Mouse (Mus musculus) limb, embryonic 13.5 days (tissue): ENCODE measurements at regions not wholly inside any gene's neighbourhood (a gene's known extent, or its start where the extent isn't known, plus 50 kb on each side); places are given as distances from the start of the nearest gene placed in this dataset.
A peak's percentile ranks its signal among the peaks of the same experiment; 100 is the strongest.
"Not testable (repeated sequence)": the region's sequence is repeated elsewhere in the genome, so short reads cannot be mapped to it uniquely, and the experiment has no call there.

Source experiments
- ATAC-seq: fragments of 200-750 bp; cut with Nextera tagmentation; 2 replicates; pipeline ENCODE4 v1.8.0; 2017; ENCODE audit warnings: low read depth, moderate number of reproducible peaks, moderate TSS enrichment; ENCODE audit not compliant: low FRiP score
- H3K27ac ChIP-seq: fragments of 300-500 bp; sonication (generic); 2 replicates; pipeline ENCODE4 v1.5.1; 2015; ENCODE audit warnings: inconsistent platforms, mild to moderate bottlenecking, moderate library complexity
- H3K27me3 ChIP-seq: fragments of 300-500 bp; sonication (generic); 2 replicates; pipeline ENCODE4 v1.6.1; 2015; ENCODE audit warnings: mild to moderate bottlenecking, inconsistent platforms
- H3K36me3 ChIP-seq: fragments of 300-500 bp; sonication (generic); 2 replicates; pipeline ENCODE4 v1.6.1; 2015; ENCODE audit warnings: inconsistent platforms, mild to moderate bottlenecking, moderate library complexity
- H3K4me1 ChIP-seq: fragments of 300-500 bp; sonication (generic); 2 replicates; pipeline ENCODE4 v1.6.1; 2015; ENCODE audit warnings: inconsistent platforms
- H3K4me2 ChIP-seq: fragments of 300-500 bp; sonication (generic); replicated peaks from 2 replicates; pipeline ENCODE4 v1.6.1; 2015; ENCODE audit warnings: inconsistent platforms, mild to moderate bottlenecking, moderate library complexity
- H3K4me3 ChIP-seq: fragments of 300-500 bp; sonication (generic); 2 replicates; pipeline ENCODE4 v1.5.1; 2015; ENCODE audit warnings: moderate library complexity, mild to moderate bottlenecking, inconsistent platforms
- H3K9ac ChIP-seq: fragments of 300-500 bp; sonication (generic); 2 replicates; pipeline ENCODE4 v1.6.1; 2015; ENCODE audit warnings: mild to moderate bottlenecking, inconsistent platforms
- H3K9me3 ChIP-seq: fragments of 300-500 bp; sonication (generic); 2 replicates; pipeline ENCODE4 v1.6.1; 2016; ENCODE audit warnings: inconsistent platforms
- WGBS: fragments of 180-500 bp; shearing (Covaris S2); methylation state at CpG from one replicate; pipeline ENCODE4 v1.1.7; 2015; 5-methylcytosine and 5-hydroxymethylcytosine counted together

DNA sequence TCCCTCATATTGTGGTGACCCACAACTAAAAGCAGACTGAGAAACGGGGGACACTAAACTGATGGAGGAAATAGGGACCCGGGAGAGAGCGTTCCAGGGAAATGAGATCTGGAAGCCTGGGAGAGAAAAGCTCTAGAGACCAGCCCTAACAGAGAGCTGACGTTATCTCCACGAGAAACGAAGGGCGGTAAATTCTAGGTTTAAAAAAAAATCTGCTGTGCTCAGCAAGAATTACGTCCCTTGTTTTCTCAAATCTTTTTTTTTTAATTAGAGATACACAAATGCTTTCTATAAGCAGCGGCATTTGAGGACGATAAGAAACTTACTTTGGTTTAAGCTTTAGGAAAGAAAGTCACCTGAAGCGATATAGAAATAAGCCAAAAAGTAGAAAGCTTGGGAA lies 145.7 kb downstream of the Cand1 start:
- WGBS = 88% methylated on average over 11 of the region's 11 CpGs

DNA sequence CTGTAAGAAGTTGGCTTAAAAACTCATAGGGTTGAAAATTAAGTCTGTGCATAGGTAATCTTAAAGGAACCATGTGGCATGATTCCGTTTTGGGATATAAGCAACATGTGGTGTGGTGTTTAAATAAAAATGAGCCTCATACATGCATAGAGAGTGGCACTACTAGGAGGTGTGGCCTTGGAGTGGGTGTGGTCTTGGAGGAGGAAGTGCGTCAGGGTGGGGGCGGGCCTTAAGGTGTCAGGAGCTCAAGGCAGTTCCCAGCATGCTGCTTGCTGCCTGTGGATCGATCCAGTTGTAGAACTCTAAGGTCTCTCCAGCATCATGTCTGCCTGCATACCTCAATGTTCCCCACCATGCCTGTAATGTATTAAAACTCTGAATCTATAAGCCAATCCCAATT lies 152.0 kb downstream of the Cand1 start:
- Histone ChIP-seq H3K9ac (no peak overlapping the region), H3K4me1 (no peaks in the 10 kb centered on the region), H3K27ac (no peak overlapping the region), H3K4me3 (no peak overlapping the region), H3K9me3 (no peaks in the 10 kb centered on the region), H3K36me3 (no peaks in the 10 kb centered on the region), H3K27me3 (no peaks in the 10 kb centered on the region), H3K4me2 (no peak overlapping the region)
- no peak for ATAC-seq
- WGBS = 92% methylated on average over 4 of the region's 4 CpGs

More for the DNA sequence above, 145.7 kb downstream of the Cand1 start:
- Histone ChIP-seq H3K4me3 (no peak overlapping the region), H3K4me1 (no peaks in the 10 kb centered on the region), H3K27ac (no peak overlapping the region), H3K27me3 (no peaks in the 10 kb centered on the region), H3K9me3 (no peaks in the 10 kb centered on the region), H3K4me2 (no peak overlapping the region), H3K9ac (no peak overlapping the region), H3K36me3 (no peaks in the 10 kb centered on the region)
- ATAC-seq = no peak

- no peaks in the 10 kb centered on the region for H3K36me3 ChIP-seq
- no peak overlapping the region for H3K9ac ChIP-seq
- no peaks in the 10 kb centered on the region for H3K4me1 ChIP-seq
- WGBS = 88% methylated on average over 5 of the region's 5 CpGs
- H3K27ac ChIP-seq = no peak overlapping the region
- H3K4me2 ChIP-seq = no peak overlapping the region
- no peak overlapping the region for H3K4me3 ChIP-seq
- H3K9me3 ChIP-seq = no peaks in the 10 kb centered on the region
- no peaks in the 10 kb centered on the region for H3K27me3 ChIP-seq
- ATAC-seq = no peak
Observed at GRCm38 (mm10) chr10:119087071-119087665, 152.7 kb downstream of the Cand1 start.

GRCm38 (mm10) chr10:119086450-119086849 lies 153.4 kb downstream of the Cand1 start:
- no peaks in the 10 kb centered on the region for H3K27me3 ChIP-seq
- no peaks in the 10 kb centered on the region for H3K9me3 ChIP-seq
- H3K9ac ChIP-seq = no peak overlapping the region
- no peaks in the 10 kb centered on the region for H3K4me1 ChIP-seq
- H3K36me3 ChIP-seq = no peaks in the 10 kb centered on the region
- 44% methylated on average over 5 of the region's 5 CpGs for WGBS
- no peak for ATAC-seq
- H3K4me2 ChIP-seq = no peak overlapping the region
- H3K27ac ChIP-seq = no peak overlapping the region
- no peak overlapping the region for H3K4me3 ChIP-seq

- no peaks in the 10 kb centered on the region for H3K9me3 ChIP-seq
- H3K4me3 ChIP-seq = no peak overlapping the region
- H3K4me2 ChIP-seq = no peak overlapping the region
- H3K27me3 ChIP-seq = no peaks in the 10 kb centered on the region
- no peaks in the 10 kb centered on the region for H3K36me3 ChIP-seq
- no peak for ATAC-seq
- WGBS = 67% methylated on average over 4 of the region's 4 CpGs
- no peak overlapping the region for H3K27ac ChIP-seq
- H3K9ac ChIP-seq = no peak overlapping the region
- H3K4me1 ChIP-seq = peaks cover 4% of the 10 kb centered on the region; the same call in 1 of the 2 replicates
Observed at GRCm38 (mm10) chr10:119083431-119083830, 156.4 kb downstream of the Cand1 start.

- Histone ChIP-seq H3K9me3 (no peaks in the 10 kb centered on the region), H3K9ac (no peak overlapping the region), H3K36me3 (no peaks in the 10 kb centered on the region), H3K4me2 (no peak overlapping the region), H3K27me3 (no peaks in the 10 kb centered on the region), H3K4me1 (peaks cover 4% of the 10 kb centered on the region; the same call in 1 of the 2 replicates), H3K27ac (no peak overlapping the region), H3K4me3 (no peak overlapping the region)
- no peak for ATAC-seq
- WGBS = 83% methylated on average over 2 of the region's 2 CpGs
Observed at GRCm38 (mm10) chr10:119082861-119083260, 157.0 kb downstream of the Cand1 start.

- H3K27ac ChIP-seq, H3K27me3 ChIP-seq, H3K9ac ChIP-seq, H3K4me2 ChIP-seq, H3K4me1 ChIP-seq, H3K4me3 ChIP-seq, H3K36me3 ChIP-seq, ATAC-seq, H3K9me3 ChIP-seq: not testable (repeated sequence)
- WGBS = 78% methylated on average over 3 of the region's 3 CpGs
Observed at GRCm38 (mm10) chr10:119081766-119082165, 158.1 kb downstream of the Cand1 start.

- 11% methylated on average over 12 of the region's 12 CpGs for WGBS
- H3K27me3 ChIP-seq = no peaks in the 10 kb centered on the region
- H3K36me3 ChIP-seq = no peaks in the 10 kb centered on the region
- H3K4me2 ChIP-seq = peak overlapping the region; percentile 23; the same call in 1 of the 2 replicates
- no peak for ATAC-seq
- no peaks in the 10 kb centered on the region for H3K9me3 ChIP-seq
- H3K4me1 ChIP-seq = peaks cover 22% of the 10 kb centered on the region
- no peak overlapping the region for H3K27ac ChIP-seq
- peak overlapping the region; percentile 43 for H3K9ac ChIP-seq
- H3K4me3 ChIP-seq = no peak overlapping the region
Observed at GRCm38 (mm10) chr10:119076100-119076566, 163.7 kb downstream of the Cand1 start.

GRCm38 (mm10) chr10:119074887-119075286 lies 165.0 kb downstream of the Cand1 start:
- 61% methylated on average over 15 of the region's 15 CpGs for WGBS
- H3K27me3 ChIP-seq = no peaks in the 10 kb centered on the region
- no peak overlapping the region for H3K9ac ChIP-seq
- no peak overlapping the region for H3K4me3 ChIP-seq
- H3K9me3 ChIP-seq = no peaks in the 10 kb centered on the region
- H3K4me1 ChIP-seq = peaks cover 22% of the 10 kb centered on the region
- no peak overlapping the region for H3K27ac ChIP-seq
- H3K36me3 ChIP-seq = no peaks in the 10 kb centered on the region
- ATAC-seq = peak; percentile 76
- H3K4me2 ChIP-seq = peak overlapping the region; percentile 15; the same call in 1 of the 2 replicates

DNA sequence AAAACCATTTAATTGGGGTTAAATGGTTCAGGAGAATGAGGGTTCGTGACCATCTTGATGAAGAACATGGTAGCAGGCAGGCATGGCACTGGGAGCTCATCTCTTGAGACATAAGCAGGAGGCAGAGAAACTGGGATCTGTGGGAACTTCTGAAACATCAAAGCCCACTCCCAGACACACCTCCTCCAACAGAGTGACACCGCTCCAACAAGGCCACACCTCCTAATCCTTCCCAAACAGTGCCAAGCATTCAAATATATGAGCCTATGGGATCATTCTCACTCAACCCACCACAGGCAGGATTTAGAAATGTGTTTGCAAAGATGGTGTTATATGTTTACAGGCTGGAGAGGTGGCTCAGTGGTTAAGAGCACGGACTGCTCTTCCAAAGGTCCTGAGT lies 165.9 kb downstream of the Cand1 start:
- no peak overlapping the region for H3K4me2 ChIP-seq
- no peak overlapping the region for H3K27ac ChIP-seq
- WGBS = 91% methylated on average over 3 of the region's 3 CpGs
- H3K4me3 ChIP-seq = no peak overlapping the region
- peaks cover 19% of the 10 kb centered on the region for H3K4me1 ChIP-seq
- H3K9ac ChIP-seq = no peak overlapping the region
- H3K9me3 ChIP-seq = no peaks in the 10 kb centered on the region
- no peak for ATAC-seq
- no peaks in the 10 kb centered on the region for H3K27me3 ChIP-seq
- no peaks in the 10 kb centered on the region for H3K36me3 ChIP-seq

DNA sequence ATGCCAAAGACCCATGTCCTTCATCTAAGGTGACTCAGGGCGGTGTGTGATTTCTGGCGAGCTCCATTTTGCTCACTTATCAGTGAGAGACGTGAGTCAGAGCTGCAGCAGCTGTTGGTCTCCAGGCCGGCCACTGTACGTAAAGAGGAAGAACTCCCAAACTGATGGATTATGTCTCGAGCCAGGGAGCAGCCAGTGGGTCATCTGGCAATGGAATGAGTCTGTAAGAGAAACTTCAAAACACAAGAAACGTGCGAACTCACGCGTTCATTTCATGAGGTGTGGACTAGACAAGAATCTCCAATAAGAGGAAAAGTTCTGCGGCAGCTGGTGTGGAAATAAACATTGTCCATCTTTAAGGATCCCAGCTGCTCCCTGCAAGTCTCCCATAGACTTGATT lies 170.4 kb downstream of the Cand1 start:
- Histone ChIP-seq H3K27ac (no peak overlapping the region), H3K27me3 (no peaks in the 10 kb centered on the region), H3K4me3 (no peak overlapping the region), H3K36me3 (no peaks in the 10 kb centered on the region), H3K4me2 (no peak overlapping the region), H3K9me3 (no peaks in the 10 kb centered on the region), H3K4me1 (peaks cover 4% of the 10 kb centered on the region; the same call in 1 of the 2 replicates), H3K9ac (no peak overlapping the region)
- ATAC-seq = no peak
- 77% methylated on average over 11 of the region's 11 CpGs for WGBS

GRCm38 (mm10) chr10:119067838-119068237 lies 172.0 kb downstream of the Cand1 start:
- peaks cover 4% of the 10 kb centered on the region; the same call in 1 of the 2 replicates for H3K4me1 ChIP-seq
- no peak overlapping the region for H3K9ac ChIP-seq
- no peak overlapping the region for H3K4me3 ChIP-seq
- H3K9me3 ChIP-seq = no peaks in the 10 kb centered on the region
- H3K27me3 ChIP-seq = no peaks in the 10 kb centered on the region
- H3K4me2 ChIP-seq = no peak overlapping the region
- no peak for ATAC-seq
- WGBS = 87% methylated on average over 6 of the region's 6 CpGs
- no peaks in the 10 kb centered on the region for H3K36me3 ChIP-seq
- no peak overlapping the region for H3K27ac ChIP-seq

DNA sequence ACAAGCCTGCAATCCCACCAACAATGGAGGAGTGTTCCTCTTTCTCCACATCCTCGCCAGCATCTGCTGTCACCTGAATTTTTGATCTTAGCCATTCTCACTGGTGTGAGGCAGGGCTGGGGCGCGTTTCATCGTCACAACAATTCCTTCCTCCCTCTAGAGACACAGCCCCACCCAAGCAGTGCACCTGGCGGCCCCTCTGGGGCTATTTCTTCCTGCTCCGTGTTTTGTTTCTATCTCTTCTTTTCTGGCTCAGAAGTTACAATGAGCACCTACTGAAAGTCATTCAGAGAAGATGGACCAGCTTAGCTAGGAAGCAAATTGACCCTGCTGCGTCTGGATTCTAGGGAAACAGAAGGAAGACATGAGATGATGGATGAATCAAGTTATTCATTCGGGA lies 172.5 kb downstream of the Cand1 start:
- no peaks in the 10 kb centered on the region for H3K36me3 ChIP-seq
- no peak for ATAC-seq
- H3K4me3 ChIP-seq = no peak overlapping the region
- no peaks in the 10 kb centered on the region for H3K9me3 ChIP-seq
- no peak overlapping the region for H3K9ac ChIP-seq
- H3K27ac ChIP-seq = no peak overlapping the region
- H3K4me1 ChIP-seq = peaks cover 4% of the 10 kb centered on the region; the same call in 1 of the 2 replicates
- WGBS = 91% methylated on average over 8 of the region's 8 CpGs
- H3K4me2 ChIP-seq = no peak overlapping the region
- no peaks in the 10 kb centered on the region for H3K27me3 ChIP-seq
